Mouse (Mus musculus) CD8-positive naive resting alpha-beta T cell, adult 2 months (primary cell): ENCODE data around the gene Erg.

Source experiments
- DNase-seq, 2 experiments: peaks; one replicate each; pipeline ENCODE4 v3.0.0; 2022; ENCODE audit warnings: low read depth in 2 of 2, low spot score in 2 of 2

Gene Erg

GRCm38 (mm10) chr16:95585541-95586310 is 667 bp downstream of the Erg start:
- DNase-seq = peak in 1 of 2 experiments; percentile 25

DNA sequence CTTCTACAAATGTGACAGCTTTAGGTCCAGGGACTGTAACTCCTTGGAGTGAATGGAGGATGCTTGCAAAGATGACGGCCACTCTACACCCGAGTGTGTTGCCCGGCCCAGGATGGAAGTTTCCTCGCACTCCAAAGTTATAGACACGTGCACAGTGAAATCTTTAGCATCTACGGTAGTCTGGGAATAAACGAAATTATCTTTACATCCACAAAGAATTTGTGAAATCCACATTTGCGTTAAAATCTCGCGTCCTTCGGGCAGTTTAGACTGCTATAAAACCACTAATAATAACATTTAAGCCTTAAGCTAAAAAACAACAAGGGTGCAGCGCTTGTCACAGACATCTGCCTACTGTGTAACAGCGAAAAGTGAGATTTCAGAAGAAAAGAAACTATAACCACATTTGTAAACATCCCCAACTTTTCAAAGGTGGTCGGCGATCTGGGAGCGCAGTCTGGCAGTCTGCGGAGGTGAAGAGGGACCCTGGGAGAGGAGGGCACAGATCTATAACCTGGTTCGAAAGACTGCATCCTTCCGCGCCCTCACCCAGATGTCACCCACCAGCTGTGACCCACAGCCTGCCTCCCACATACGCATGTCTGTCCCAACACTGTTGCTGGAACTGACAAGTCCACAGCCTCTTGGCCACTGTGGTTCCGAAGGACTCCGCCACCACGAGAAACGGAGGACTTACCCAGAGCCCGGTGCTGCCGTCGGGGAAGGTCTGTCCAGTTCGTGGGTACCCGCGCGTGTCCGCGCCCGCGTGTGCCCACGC is 1.5 kb downstream of the Erg start:
- no peak for DNase-seq

GRCm38 (mm10) chr16:95579289-95579688 is 7.1 kb downstream of the Erg start:
- no peak for DNase-seq

GRCm38 (mm10) chr16:95573163-95573562 is 13.2 kb downstream of the Erg start:
- no peak for DNase-seq

- peak in 1 of 2 experiments; percentile 6 for DNase-seq
Observed at GRCm38 (mm10) chr16:95570616-95571015, 15.8 kb downstream of the Erg start.

- no peak for DNase-seq
Observed at GRCm38 (mm10) chr16:95556834-95557233, 29.6 kb downstream of the Erg start.

- no peak for DNase-seq
Observed at GRCm38 (mm10) chr16:95553136-95553535, 33.3 kb downstream of the Erg start.

GRCm38 (mm10) chr16:95552495-95552894 is 33.9 kb downstream of the Erg start:
- no peak for DNase-seq

DNA sequence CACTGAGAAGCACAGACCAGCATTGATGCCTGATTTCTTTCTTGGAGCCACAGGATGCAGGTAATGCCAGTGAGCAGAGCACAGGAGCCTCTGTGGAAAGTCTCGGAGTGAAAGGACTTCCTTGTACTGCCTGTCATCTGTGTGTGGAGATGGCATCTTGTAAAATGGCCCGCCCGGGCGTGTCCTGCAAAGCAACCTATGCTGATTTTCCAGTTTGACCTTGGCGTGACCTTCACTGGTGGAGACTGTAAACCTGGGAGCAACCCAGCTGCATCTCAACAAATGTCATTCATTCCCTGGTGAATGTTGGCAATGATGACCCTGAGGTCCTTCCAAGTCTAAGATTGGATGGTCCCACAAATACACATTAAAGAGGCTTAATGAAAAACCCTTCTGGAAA is 35.9 kb downstream of the Erg start:
- no peak for DNase-seq

DNA sequence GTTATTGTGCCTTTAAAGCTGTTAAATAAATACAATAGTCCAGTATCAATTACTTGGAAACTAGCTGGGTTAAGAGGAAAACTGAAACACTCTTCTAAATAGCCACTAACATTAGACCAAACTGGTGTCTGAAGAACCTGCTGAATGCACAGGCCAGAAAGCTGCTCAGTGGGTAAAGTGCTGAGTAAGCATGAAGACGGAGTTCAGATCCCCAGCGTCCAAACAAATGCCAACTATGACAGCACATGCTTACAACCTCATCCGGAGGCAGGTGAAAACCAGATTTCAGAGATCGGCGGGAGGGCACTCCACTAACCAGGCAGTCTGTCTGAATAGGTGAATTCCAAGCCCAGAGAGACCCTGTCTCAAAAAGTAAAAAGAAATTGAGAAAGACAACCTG is 41.6 kb downstream of the Erg start:
- no peak for DNase-seq

DNA sequence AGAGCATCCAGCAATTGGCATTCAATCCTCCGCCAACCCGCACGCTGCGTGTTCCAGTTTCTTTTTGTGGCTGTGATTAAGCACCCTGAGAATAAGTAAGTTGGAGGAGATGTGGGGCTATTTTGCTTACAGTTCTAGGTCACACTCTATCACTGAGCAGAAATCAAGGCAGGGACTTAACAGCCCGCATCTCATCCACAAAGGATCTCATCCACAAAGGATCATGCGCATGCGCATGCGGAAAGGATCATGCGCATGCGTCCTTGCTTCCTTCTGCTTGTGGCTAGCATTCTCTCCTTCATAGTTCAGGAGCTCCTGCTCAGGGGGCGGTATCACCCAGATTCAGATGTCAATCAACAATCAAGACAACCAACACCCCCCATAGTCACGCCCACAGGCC is 42.9 kb downstream of the Erg start:
- no peak for DNase-seq

- no peak for DNase-seq
Observed at GRCm38 (mm10) chr16:95535151-95535550, 51.2 kb downstream of the Erg start.

DNA sequence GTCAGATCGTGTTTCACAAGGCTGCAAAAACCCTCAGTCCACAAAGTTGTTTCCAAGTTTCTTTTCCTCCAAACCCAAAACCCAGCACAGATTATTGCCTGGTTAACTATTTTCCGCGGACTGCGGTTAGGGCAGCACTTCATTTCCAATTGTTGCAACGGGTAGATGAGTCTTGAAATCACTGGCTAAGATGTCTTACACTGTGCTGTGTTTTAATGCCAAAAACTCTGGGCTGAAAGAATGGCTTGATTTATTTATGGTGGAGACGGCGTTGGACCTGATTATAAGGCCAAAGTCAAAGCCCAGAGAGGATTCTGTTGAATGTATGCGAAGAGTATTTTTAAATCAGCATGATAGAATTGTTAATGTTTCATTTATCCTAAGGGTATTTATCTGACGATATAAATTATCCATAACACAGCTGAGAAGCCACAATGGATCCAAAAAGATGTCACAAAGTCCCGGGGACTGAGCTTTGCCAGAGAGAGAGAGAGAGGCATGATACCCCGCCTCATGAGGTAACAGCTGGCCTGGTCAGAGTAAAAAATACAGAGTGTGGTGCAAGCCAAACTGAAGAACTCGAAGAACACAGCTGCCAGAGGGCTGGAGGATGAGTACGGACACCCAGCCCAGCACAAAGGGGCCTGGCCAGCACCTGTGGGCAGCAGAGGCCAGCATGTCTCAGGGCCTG is 53.9 kb downstream of the Erg start:
- DNase-seq = no peak

- no peak for DNase-seq
Observed at GRCm38 (mm10) chr16:95527561-95527960, 58.8 kb downstream of the Erg start.

- no peak for DNase-seq
Observed at GRCm38 (mm10) chr16:95519520-95519919, 66.9 kb downstream of the Erg start.

DNA sequence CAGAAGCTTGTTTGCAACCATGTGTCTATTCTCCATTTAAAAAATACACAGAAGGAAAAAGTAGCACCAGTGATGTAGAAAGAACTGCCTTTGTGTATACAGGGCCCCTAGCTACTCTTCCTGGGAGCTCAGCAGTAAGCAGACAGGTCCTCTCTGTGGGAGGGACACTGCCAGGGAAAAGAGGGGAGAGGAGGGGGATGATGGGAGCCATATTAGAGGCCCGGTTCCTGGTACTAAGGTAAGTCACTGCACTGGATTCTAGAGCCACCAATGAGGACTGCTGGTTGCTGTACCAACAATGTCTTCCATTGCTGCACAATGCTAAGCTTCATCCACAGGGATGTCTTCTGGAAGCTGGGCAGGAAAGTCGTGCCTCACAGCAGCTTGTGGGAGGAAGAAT is 80.3 kb downstream of the Erg start:
- no peak for DNase-seq

- DNase-seq = no peak
Observed at GRCm38 (mm10) chr16:95496582-95497300, 89.7 kb downstream of the Erg start.

- DNase-seq = no peak
Observed at GRCm38 (mm10) chr16:95494108-95494507, 92.3 kb downstream of the Erg start.

DNA sequence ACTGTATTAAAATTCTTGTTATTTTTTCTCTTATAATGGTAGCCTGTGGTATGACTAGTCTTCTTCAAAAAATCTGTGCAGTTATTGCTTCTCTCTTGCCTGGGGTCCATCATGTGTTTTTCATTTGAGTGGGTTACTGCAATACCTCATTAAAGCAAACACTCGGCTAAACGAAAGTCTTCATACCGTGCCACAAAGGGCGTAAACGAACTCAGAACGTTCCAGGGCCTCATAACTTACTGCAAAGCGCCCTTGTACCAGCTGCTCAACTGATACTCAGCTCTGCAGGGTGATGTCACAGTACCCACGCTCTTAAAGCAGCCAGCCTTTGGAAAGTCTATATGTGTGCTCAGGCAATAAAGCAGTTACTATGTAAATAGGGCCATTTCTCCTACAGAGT is 93.1 kb downstream of the Erg start:
- no peak for DNase-seq

GRCm38 (mm10) chr16:95492146-95492545 is 94.2 kb downstream of the Erg start:
- DNase-seq = no peak

GRCm38 (mm10) chr16:95490386-95490785 is 96.0 kb downstream of the Erg start:
- no peak for DNase-seq
